Mouse (Mus musculus) gonadal fat pad, adult 2 months (tissue): ENCODE measurements at regions not wholly inside any gene's neighbourhood (a gene's known extent, or its start where the extent isn't known, plus 50 kb on each side); places are given as distances from the start of the nearest gene placed in this dataset.

Source experiments
- DNase-seq: peaks from one replicate; pipeline ENCODE4 v3.0.0-alpha.2; 2012; ENCODE audit warnings: low read depth

DNA sequence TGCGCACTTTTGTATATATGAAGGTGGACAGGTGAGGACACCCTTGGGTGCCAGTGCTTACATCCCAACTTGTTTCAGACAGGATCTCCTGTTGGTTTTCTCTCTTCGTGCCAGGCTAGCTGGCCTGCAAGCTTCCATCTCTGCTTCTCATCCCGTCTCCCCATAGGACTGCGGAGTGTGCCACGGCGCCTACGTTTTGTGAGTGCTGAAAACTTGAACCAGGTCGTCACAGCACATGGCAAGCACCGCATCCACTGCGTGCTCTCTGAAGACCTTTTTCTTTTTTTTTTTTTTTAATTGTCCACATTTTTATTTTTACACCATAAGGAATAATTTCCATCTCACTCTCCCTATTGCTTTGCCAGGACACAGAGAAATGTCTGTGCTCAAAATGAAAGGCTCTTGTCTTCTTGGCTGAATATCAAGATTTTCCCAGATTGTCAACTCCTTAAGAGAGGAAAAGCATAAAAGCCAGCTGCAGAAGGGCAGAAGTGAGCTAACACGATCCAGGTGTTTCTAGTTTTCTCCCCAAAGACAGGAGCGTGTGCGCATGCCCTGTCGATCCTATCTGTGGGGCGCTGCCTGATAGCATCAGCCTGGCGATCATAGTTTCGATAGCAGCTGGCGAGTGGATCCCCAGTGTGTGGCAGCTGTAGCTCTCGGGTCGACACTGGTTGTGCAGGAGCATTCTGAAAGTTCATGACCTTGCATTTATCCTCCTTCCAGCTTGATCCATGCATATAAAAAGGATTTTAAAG is 326.4 kb upstream of the Ddhd1 start:
- DNase-seq: no peak

DNA sequence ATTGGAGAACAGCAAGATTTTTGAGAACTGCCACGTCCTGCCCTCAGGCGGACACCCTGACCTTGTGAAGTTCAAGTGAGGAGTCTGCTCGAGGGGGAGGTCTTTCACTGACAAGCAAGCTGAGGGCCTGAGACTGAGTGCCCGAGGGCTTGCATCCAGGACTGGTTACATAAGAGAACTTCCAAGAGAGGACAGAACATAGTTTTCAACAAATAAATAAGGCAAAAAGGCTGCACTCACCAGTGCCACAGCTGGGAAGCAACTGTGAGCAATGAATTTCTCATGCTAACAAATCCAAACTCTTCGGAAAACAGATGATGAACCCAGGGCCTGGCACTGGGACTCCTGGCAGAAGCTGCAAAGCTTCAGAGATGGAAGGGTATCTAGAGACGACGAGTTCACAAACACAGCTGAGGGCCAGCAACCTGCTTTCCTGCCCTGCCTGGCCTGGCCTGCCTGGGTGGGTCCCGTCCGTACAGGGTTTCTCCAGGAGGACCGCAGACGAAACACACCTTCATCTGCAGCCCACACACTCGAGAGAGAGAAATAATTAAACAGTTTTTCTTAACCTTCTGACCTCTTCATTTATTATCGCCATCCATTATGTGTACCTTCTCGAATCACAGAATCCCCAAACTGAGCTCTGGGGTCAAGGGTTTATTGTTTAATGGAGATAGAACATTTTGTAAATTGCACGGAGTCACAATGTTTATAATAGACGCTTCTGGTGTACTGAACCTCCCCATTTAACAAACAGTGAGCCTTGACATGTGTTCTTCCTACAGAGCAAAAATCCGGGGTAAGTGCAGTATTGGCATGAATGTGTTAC is 334.3 kb upstream of the Ddhd1 start:
- no peak for DNase-seq

DNA sequence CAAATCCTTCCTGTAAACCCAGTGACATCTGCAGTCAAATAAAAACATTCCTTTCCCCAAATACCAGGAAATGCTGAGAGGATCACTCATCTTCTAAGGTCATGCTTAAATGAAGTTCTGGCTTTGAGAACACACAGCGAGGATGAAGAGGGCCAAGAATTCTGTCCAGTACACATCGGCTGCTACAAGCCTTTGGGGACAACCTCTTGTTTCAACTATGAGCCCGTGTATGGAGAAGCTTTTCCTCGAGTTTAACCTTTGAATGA is 334.9 kb upstream of the Ddhd1 start:
- no peak for DNase-seq

DNA sequence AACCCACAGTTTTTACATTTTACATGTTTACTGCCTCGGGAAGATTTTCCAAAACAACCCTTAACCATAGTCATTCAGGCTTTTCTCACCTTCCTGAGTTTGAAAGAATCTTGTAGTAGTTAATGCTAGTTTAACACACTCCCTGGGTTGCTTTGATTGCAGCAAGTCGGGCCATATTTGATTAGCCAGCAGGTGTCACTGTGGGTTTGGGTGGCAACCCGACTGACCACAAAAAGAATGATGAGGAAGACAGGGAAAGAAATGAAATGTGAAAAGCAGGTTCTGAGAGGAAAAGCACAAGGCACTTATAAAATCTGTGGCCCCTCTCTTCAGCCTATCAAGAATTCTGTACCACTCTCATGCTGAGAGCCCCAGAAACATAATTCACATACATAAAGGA is 335.7 kb upstream of the Ddhd1 start:
- no peak for DNase-seq

DNA sequence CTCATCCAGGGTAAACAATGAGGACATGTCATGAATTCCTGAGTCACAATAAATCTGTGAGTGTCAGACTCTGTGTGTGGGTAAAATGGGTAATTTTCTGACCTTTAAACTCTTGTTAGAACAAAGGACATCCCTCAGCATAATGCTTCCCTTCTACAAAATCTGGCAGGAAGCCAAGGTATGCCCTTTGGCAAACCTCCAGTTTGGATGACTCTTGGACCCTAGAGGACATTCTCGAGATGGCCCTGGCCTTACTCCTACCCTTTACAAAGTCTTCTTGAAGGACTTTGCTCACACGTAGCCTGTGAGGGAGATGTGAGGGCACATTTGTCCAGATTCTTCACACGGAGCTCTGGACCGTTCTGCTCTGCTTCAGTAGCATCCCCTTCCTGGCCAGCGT is 338.8 kb upstream of the Ddhd1 start:
- DNase-seq: no peak

DNA sequence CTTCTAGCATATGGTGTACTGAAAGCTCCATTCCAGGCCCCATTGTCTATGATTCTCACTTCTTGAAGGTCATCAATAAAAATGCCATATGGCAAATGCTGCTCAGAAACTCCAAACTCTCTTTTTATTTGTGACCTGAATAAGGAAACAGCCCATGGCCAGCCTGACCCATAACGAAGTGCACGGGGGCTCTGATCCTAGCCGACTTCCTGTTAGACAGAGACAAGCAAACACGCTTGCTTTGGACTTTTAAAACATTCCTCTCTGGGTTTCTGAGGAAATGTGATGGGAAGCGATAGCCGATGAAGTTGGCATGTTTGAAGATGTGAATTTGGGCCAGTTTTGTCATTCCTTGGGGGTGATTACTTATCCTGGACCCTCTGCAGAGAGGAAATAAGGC is 346.1 kb upstream of the Ddhd1 start:
- no peak for DNase-seq

DNA sequence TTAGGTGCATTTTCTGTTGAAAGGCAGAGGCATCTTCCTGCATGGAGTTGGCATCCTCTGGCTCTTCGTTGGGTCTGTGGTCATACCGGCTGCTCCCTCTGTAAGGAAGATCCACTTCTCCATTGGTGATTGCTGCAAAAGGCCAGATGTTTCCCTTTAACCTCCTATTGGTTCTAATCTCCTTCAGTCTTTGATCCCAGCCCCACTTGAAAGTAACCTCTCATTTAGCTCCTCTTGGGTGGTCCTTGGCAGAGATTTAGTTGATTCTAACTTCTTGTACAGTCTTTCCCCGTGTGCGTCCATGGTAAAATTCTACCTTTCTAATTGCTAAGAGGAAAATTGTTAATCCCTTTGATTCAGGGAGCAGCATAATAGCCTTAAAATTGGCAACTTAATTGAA is 347.4 kb upstream of the Ddhd1 start:
- no peak for DNase-seq

DNA sequence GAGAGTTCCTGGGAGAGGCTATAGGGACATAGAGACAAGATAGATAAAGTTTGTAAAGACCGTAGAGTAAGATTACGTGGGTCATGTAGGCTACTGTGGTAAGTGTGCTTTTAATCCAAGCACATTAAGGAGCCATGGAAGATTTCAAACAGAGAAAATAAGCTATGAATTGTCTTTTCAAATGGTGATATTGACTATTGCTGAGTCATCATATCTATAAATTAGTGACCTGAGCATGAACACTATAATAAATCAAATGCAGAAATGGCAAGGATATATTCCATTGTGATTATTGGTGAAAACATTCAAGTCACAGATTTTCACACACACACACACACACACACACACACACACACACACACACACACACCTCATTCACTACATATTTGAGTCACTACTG is 355.3 kb upstream of the Ddhd1 start:
- no peak for DNase-seq

DNA sequence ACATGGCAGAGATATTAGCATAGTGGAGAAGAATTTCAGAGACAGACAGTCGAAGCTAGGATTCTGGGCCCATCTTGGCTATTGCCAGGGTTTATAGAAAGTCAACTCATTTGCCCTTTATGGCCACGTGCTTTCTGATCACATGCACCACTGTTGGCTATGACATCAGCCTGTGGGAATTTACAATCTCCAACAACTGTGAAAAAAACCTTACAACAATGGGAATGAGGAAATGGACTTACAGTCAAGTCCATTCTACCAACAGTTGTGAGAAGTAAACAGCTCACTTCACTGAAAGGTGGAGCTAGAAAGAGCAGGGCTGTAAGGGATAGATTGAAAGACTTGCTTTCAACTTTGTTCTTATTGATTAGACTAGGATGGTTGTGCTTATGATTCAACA is 356.1 kb upstream of the Ddhd1 start:
- DNase-seq: no peak

DNA sequence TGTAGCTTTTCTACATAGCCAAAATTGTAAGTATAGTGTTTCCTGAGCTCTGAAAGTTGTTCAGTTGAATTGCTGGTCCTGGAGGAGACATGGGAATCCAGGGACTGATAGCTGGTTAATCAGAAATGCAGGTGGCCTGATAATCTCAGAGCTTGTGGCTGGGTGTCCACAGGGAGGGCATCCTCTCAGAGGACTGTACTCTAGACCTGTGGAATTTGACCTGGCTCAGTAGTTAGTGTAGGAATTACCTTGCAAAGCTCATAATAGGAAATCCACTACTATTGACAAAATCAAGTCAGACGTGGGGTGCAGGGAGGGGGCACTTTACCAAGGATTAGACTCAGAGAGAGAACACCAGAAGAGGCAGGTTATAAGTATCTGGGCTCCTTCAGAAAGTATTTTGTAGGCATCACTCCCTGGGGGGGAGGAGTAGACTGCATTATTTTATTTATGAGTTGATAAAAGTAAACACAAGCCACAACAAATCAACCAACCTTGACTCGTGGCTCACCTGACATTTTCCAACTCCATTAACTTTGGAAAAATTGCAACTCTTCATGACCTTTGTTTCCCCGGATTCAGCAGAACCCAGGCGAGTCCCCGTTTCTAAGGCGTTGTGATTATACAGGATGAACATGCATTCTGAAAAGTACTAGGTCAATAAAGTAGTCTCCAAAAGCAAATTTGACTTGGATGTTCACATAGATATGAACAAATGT is 357.9 kb upstream of the Ddhd1 start:
- no peak for DNase-seq

DNA sequence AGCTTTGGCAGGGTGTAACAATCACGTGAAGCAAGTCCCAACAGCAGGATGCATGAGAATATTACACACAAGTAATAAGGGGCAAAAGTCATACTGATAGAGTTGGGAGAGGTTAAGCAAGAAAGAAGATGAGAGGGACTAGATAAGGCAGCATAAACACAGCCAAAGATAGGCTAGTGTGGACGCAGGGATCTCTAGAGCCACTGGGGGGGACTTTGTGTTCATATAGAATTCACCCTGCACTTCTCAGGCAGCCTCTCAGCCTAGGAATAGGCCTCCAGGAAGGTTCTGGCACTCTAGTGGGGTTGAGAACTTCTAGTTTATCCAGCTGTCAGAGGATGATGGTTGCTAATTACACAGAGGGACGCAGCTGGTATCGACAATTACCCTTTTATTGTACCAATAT is 358.8 kb upstream of the Ddhd1 start:
- DNase-seq: no peak

DNA sequence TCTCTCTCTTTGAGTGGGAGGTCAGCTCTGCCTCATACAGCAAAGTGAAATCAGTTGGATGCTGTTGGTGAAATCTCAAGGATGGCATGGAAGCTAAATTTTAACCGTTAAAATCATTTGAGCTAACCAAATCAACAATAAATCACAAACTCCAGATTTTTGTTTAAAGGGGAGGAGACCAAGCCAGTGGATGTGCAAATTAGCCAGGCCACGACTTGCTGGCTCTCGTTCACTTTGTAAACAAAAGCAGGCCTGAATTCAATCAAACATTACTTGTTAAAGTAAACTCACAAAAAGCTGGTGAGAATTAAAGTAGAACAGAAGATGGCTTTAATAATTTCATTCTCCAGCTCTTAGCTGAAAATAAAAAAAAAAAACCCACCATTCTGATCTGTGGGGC is 359.3 kb upstream of the Ddhd1 start:
- DNase-seq: no peak

DNA sequence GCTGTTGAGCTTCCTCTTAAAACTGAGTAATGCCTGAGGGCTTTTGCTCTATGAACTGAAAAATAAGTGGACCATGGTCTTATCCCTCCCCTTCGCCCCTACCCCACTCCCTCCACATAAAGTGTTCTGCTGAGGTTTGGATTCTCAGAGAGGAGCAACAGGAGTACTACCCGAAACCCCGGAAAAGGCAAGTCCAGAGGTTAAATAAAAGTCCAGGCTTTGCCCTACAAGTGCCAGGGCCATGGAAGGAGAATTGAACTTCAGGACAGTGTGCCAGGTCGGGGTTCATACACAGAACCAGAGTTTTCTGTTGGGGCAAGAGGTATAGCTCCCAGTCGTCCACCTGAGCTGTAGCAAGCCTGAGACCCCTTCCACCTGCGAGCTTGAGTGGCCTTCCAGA is 360.0 kb upstream of the Ddhd1 start:
- DNase-seq: no peak

DNA sequence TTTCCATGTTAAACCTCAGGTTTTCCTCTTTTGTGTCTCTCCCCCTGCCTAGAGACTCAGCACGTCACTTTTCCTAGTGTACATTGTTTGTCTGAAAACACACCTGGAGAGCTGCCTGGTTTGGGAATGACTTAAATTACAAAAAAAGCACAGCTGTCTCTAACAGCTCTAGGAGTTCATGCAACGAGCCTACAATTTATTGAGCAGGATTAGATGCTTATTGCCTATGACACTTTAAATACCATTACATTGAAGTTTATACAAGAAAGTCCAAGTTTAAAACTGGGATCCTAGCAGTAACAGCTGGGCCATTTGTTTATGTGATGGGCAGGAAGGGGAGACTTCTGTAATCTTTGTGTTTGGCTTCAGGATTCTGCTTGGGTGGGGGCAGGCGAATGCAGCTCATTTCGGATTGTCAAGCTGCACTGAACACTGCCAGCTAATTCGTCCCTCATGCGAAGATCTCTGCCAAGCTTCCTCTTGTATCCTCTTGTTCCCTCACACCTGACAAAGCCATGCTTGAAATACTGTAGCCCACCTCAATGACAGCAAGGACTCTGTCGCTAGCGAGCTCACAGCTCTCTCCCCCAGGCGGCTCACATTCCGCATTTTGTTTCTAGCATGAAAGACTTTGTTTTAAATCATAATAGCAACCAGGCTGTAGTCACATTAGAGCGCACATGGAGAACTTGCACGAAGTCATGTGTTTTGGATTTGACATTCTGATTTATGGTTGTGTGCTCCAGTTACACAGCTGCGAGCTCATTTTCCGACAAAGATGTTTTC is 359.8 kb upstream of the Gm15217 start:
- no peak for DNase-seq

DNA sequence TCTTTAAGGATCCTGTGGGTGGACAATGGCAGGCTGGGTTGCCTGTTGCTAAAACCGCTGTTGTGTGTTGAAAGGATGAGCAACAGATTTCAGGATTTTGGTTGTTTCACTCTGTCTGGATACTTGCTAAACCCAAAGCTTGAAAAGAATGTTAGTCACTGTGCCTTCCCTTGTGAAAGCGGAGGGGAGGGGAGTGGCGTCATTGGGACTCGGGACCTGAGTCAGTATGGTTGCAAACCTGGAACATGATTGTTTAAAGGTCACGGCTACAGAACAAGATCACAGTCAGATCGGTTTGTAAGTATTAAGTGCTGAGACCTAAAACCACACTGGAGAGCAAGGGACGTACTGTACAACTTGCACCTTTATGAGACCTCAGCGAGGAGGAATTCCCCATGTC is 344.9 kb upstream of the Gm15217 start:
- DNase-seq: no peak

DNA sequence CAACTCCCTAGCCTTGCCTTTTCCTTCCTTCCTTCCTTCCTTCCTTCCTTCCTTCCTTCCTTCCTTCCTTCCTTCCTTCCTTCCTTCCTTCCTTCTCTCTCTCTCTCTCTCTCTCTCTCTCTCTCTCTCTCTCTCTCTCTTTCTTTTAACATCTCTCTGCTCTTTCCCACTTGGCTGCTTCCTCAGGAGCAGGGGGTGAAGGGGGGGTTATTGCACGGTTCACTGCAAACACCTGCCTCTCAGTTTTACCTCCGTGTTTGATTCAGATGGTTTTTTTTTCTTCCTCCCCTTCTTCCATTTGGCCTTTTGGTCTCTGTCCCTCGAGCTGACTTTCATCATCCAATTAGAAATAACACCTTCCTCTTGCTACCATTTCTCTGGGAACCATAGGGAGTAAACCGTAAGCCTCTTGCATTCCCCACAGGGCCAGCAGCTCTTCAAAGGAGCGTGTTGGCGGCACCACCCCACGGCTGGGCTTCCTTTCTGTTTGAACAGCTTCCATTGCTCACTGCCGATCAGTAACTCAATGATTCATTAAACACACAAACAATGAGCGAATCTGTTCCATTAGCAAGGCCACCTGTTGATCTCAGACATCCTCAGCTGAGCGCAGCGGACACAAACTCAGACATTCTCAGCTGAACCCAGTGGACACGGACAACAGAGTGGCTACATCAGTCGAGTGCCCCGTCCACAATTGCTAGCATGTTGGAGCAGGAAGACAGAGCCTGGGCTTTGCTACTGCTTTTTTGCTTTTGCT is 318.4 kb upstream of the Gm15217 start:
- DNase-seq: no peak

DNA sequence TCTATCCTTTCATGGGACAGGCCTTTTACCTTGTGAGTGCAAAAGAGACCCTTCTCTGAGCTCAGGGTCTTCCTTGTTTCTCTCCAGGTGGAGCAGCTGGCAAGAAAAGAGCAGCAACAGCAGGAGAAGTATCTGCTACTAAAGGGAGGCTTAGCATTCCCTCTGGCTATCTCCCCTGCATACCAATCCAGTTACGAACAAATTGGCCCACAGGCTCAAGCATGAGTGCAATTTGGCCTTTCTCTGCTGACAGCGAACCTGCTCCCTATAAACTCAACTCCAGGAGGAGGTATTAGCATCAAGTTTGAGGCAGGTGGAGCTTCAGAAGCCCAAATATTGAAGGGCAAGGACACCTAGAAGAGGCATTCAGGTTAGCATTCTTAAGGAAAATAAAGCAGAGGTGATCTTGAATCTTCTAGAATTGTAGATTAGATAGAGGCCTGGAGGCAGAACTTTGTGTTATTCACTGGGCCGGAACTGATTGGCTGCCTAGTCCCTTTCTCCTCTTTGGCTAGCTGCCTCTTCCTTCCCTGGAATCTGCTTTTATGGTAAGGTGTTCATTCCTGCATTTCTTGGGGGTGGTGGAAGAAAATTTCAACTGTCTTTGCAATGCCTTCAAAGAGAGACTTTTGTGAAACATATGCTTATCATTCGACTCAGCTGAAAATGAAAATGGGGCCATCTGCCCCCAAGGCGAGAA is 312.0 kb upstream of the Gm15217 start:
- no peak for DNase-seq

DNA sequence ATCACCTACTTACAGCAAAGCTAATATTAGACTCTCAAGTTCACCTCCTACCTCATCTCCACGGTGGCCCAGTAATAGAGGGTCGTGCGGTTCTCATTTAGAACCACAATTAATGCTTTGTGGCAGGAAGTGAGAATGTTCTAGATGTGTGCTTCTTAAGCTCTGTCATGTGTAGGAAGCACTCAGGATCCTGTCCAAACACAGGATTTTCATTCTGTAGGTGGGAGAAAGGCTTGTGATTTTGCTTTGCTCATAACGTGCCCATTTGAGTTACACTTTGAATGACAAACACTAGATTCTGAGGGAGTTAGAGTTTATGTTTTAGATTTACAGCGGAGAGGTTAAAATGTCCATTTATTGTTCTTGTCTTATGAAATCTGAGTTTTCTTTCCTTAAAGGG is 308.0 kb upstream of the Gm15217 start:
- DNase-seq: no peak

DNA sequence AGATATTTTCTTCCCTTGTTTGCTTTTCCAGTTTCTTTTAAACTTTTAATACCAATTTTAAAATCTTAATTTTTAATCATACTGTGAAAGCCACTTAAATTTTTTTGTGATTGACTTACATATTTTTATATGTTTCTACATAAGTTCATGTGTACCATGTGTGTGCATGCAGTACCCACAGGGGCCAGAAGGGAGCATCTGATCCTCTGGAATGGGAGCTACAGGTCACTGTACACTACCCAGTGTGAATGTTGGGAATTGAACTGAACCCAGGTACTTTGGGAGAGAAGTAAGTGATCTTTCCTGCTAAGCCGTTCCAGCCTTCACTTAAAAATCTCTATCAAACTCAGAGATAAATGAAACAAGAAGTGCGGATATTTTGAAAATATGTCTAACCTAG is 302.5 kb upstream of the Gm15217 start:
- DNase-seq: no peak

DNA sequence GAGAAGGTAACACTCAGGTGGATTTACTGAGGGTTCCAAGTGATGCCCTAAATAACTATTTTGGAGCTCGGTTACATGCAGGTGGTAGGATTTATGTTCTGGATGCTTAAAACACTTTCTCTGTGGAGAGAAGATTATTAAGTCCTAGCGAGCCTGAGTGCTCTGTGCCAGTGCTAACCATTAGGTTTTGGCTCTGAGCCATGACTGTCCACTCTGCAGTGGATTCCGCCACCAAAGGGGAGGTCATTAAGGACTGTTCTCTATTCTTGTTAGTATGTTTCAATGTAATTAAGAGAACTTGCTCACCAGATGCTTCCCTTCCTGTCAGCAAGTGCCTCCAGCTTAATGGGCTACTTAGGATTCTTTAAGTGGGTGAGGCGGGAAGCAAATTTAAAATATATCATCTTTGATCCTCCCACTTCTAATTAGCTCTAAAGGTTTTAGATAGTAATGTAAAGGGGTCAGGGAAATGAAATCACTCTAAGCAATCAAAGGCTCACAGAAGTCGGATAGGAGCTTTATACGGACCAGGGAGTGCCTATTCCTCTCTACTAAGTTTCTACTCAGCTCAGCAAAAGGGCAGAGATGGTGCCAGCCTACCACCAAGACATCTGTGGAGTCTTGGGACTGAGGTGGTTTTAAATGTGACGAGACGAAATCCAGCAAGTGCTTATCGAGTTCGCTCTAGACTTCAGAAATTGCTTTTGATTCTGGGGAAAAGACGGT is 301.6 kb upstream of the Gm15217 start:
- no peak for DNase-seq
